Mouse (Mus musculus): ENCODE results near the gene Fbxw24. TPM values are rescaled to one million over a fixed set of nuclear protein-coding genes. Genes with fewer than 3 reads are reported as not detected.

The Fbxw24 gene
- polyA plus RNA-seq (2012; rRNA removed; ENCODE audit: low replicate concordance), result not detected in 2 replicates

DNA sequence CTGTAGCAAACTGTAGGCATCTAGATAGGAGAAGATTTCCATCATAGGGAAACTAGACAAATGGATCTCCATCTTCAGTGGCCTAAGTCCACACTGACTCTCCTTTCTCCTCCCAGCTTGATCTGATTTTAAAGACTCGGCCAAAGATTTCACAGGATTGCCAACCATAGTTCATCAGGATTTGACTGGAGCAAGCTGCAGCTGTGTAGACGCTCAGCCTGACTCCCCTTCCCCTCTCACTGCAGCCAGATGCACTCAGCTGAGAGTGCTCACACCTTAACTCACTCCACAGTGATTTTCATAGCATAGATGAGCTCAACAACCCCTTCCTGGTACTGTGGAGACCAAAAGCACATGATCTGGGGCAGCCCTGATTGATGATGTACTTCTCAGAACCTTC, at the start of gene Fbxw24:
TSS of gene Fbxw24 (minus strand) at position 101 of the 400 bp plus-strand sequence.

DNA sequence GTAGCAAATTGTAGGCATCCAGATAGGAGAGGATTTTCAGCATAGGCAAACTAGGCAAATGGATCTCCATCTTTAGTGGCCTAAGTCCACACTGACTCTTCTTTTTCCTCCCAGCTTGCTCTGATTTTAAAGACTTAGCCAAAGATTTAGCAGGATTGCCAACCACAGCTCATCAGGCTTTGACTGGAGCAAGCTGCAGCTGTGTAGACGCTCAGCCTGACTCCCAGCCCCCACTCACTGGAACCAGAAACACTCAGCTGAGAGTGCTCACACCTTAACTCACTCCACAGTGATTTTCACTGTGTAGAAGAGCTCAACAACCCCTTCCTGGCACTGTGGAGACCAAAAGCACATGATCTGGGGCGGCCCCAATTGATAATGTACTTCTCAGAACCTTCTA, 38.7 kb upstream of the Fbxw24 start, which contains the start of gene Fbxw25:
TSS of gene Fbxw25 (minus strand) at position 101 of the 400 bp plus-strand sequence.

GRCm38 (mm10) chr9:109568162-109568561, 57.7 kb downstream of the Fbxw24 start, which contains the start of gene Fbxw15:
Gene Fbxw15, minus strand, starts transcription at chr9:109568262.

Other genes with a start within 250 kb of the Fbxw24 start
- gene Fbxw22, start 221.8 kb downstream of the Fbxw24 start, polyA plus RNA-seq (2012; rRNA removed; ENCODE audit: low replicate concordance), result not detected in 2 replicates
- not detected in 2 replicates for gene Fbxw16, start 176.9 kb downstream of the Fbxw24 start, polyA plus RNA-seq (2012; rRNA removed; ENCODE audit: low replicate concordance)
- gene Fbxw19, start 130.2 kb downstream of the Fbxw24 start, polyA plus RNA-seq (2012; rRNA removed; ENCODE audit: low replicate concordance), result not detected in 2 replicates
- not detected in 2 replicates for gene Fbxw15, start 57.8 kb downstream of the Fbxw24 start, polyA plus RNA-seq (2012; rRNA removed; ENCODE audit: low replicate concordance)
- not detected in 2 replicates for gene Fbxw25, start 38.6 kb upstream of the Fbxw24 start, polyA plus RNA-seq (2012; rRNA removed; ENCODE audit: low replicate concordance)
- not detected in 2 replicates for gene Fbxw18, start 76.6 kb upstream of the Fbxw24 start, polyA plus RNA-seq (2012; rRNA removed; ENCODE audit: low replicate concordance)
- gene Fbxw26, start 120.0 kb upstream of the Fbxw24 start, polyA plus RNA-seq (2012; rRNA removed; ENCODE audit: low replicate concordance), result not detected in 2 replicates
- gene Fbxw27, start 164.6 kb upstream of the Fbxw24 start, polyA plus RNA-seq (2012; rRNA removed; ENCODE audit: low replicate concordance), result not detected in 2 replicates
- gene Spink8, start 186.2 kb upstream of the Fbxw24 start, polyA plus RNA-seq (2012; rRNA removed; ENCODE audit: low replicate concordance), result not detected in 2 replicates
- 14.4 and 14.7 TPM in 2 replicates for gene Nme6, start 206.7 kb upstream of the Fbxw24 start, polyA plus RNA-seq (2012; rRNA removed; ENCODE audit: low replicate concordance)
- 0.22 TPM in 1 of 2 replicates, not detected in the other for gene Camp, start 223.6 kb upstream of the Fbxw24 start, polyA plus RNA-seq (2012; rRNA removed; ENCODE audit: low replicate concordance)
- gene Cdc25a, start 249.5 kb upstream of the Fbxw24 start, polyA plus RNA-seq (2012; rRNA removed; ENCODE audit: low replicate concordance), result 13.4 and 20.7 TPM in 2 replicates